ENCODE assay signal across 8 mouse cellular contexts in the genomic region with DNA sequence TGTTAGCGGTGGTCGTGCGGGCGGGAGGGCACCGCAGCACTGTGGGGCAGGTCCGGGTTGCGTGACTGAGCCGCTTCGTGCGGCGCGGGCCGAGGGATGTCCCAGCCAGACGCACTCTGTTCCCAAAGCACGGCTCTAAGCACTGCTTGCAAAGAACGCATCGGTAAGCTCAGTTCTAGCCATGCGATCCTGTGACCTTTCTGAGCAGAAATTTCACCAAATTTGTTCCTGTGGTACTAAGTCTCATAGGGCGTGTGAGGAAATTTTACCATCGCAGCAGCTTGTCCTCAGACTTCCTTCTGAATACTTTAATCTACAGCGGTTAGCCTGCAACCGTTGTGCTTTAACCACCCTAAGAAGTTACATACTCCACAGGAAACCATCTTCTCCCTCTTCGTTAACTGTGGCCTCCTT. TPM values are rescaled to one million over a fixed set of nuclear protein-coding genes. Genes with fewer than 3 reads are reported as not detected.
DNase-seq lines count a peak whose midpoint lies in the region; ATAC-seq and TF ChIP-seq lines count a peak whose summit lies in the region.

No protein-coding gene starts in this region.

- peak overlapping the region; percentile 97 for H3K4me3 ChIP-seq in heart, embryonic 11.5 days (ENCODE audit: low read depth, low read length)
- peak overlapping the region; percentile 99 for H3K4me3 ChIP-seq in ES-Bruce4 (ENCODE audit: low read depth, low read length)
- peak overlapping the region; percentile 86 for H3K4me3 ChIP-seq in forebrain, embryonic 10.5 days
- H3K4me3 ChIP-seq in liver, embryonic 12.5 days = peak overlapping the region; percentile 94
- H3K4me3 ChIP-seq in stomach, embryonic 14.5 days (ENCODE audit: low read depth, low read length) = peak overlapping the region; percentile 79

- no peaks in the 10 kb centered on the region for H3K27me3 ChIP-seq in heart, embryonic 11.5 days (ENCODE audit: control insufficient read depth, insufficient read depth, low read length)
- peaks cover 3% of the 10 kb centered on the region; the same call in 1 of the 2 replicates for H3K27me3 ChIP-seq in ES-Bruce4 (ENCODE audit: control insufficient read depth, insufficient read depth, low read length, poor library complexity, severe bottlenecking)
- peaks cover 14% of the 10 kb centered on the region for H3K27me3 ChIP-seq in forebrain, embryonic 10.5 days (ENCODE audit: poor library complexity, severe bottlenecking)
- H3K27me3 ChIP-seq in liver, embryonic 12.5 days (replicated peaks) = no peaks in the 10 kb centered on the region
- no peaks in the 10 kb centered on the region for H3K27me3 ChIP-seq in stomach, embryonic 14.5 days (ENCODE audit: control insufficient read depth, insufficient read depth, low read length)

- ATAC-seq in heart, embryonic 11.5 days (replicated peaks; ENCODE audit: insufficient number of reproducible peaks, low FRiP score, low TSS enrichment) = peak; percentile 55
- ATAC-seq in liver, embryonic 12.5 days = peak; percentile 54
- ATAC-seq in stomach, embryonic 14.5 days (ENCODE audit: insufficient number of reproducible peaks, insufficient read depth, low FRiP score, low read depth) = peak; percentile 66; the same call in 1 of the 2 replicates

- H3K9me3 ChIP-seq in heart, embryonic 11.5 days (replicated peaks; ENCODE audit: control insufficient read depth, low read length) = no peaks in the 10 kb centered on the region
- H3K9me3 ChIP-seq in ES-Bruce4 (replicated peaks; ENCODE audit: control insufficient read depth, insufficient read depth, low read length, poor library complexity, severe bottlenecking) = no peaks in the 10 kb centered on the region
- no peaks in the 10 kb centered on the region for H3K9me3 ChIP-seq in forebrain, embryonic 10.5 days
- H3K9me3 ChIP-seq in liver, embryonic 12.5 days (replicated peaks) = no peaks in the 10 kb centered on the region
- no peaks in the 10 kb centered on the region for H3K9me3 ChIP-seq in stomach, embryonic 14.5 days (ENCODE audit: control insufficient read depth, low read depth, low read length)

- H3K9ac ChIP-seq in heart, embryonic 11.5 days (ENCODE audit: low read depth, low read length) = peak overlapping the region; percentile 74
- H3K9ac ChIP-seq in ES-Bruce4 (ENCODE audit: low read depth, poor library complexity, severe bottlenecking) = peak overlapping the region; percentile 96
- peak overlapping the region; percentile 85 for H3K9ac ChIP-seq in liver, embryonic 12.5 days
- H3K9ac ChIP-seq in stomach, embryonic 14.5 days (replicated peaks; ENCODE audit: low read depth, low read length) = peak overlapping the region; percentile 71

- peaks cover 7% of the 10 kb centered on the region; the same call in 1 of the 2 replicates for H3K36me3 ChIP-seq in heart, embryonic 11.5 days (ENCODE audit: control insufficient read depth, insufficient read depth, low read length)
- H3K36me3 ChIP-seq in ES-Bruce4 (ENCODE audit: control insufficient read depth, insufficient read depth, low read length, poor library complexity, severe bottlenecking) = peaks cover 15% of the 10 kb centered on the region
- peaks cover 33% of the 10 kb centered on the region for H3K36me3 ChIP-seq in forebrain, embryonic 10.5 days (replicated peaks)
- peaks cover 34% of the 10 kb centered on the region for H3K36me3 ChIP-seq in liver, embryonic 12.5 days
- peaks cover 23% of the 10 kb centered on the region for H3K36me3 ChIP-seq in stomach, embryonic 14.5 days (ENCODE audit: control insufficient read depth, insufficient read depth, low read length)

- intact Hi-C loops in heart, postnatal 10 days (cut with DNase I) = loop anchor here (1.0 kb wide), 1 partner anchor 24 kb away; the partner anchor contains the start of gene Ndufv2

- no peaks in the 10 kb centered on the region for H3K4me1 ChIP-seq in heart, embryonic 11.5 days (ENCODE audit: control insufficient read depth, insufficient read depth, low read length)
- H3K4me1 ChIP-seq in ES-Bruce4 (ENCODE audit: control insufficient read depth, insufficient read depth, low read length) = no peaks in the 10 kb centered on the region
- H3K4me1 ChIP-seq in forebrain, embryonic 10.5 days = peaks cover 18% of the 10 kb centered on the region
- peaks cover 25% of the 10 kb centered on the region for H3K4me1 ChIP-seq in liver, embryonic 12.5 days
- H3K4me1 ChIP-seq in stomach, embryonic 14.5 days (ENCODE audit: control insufficient read depth, insufficient read depth, low read length) = 0 out of 2 replicates have a peak, but pooled peaks cover 5% of the 10 kb centered on the region

- no peak for TF ChIP-seq EP300 in ES-Bruce4 (IDR thresholded peaks at IDR 0.05; ENCODE audit: insufficient read depth, low read depth, low read length)

- TF ChIP-seq POLR2A in ES-Bruce4 (IDR thresholded peaks at IDR 0.05; ENCODE audit: insufficient read depth, low read length) = no peak

- H3K4me2 ChIP-seq in heart, embryonic 11.5 days = peak overlapping the region; percentile 90
- peak overlapping the region; percentile 99 for H3K4me2 ChIP-seq in liver, embryonic 12.5 days
- peak overlapping the region; percentile 71 for H3K4me2 ChIP-seq in stomach, embryonic 14.5 days (replicated peaks; ENCODE audit: low read depth, low read length)

- TF ChIP-seq CTCF in ES-Bruce4 (IDR thresholded peaks at IDR 0.05; ENCODE audit: low read depth, low read length) = no peak

- WGBS in heart, embryonic 11.5 days (ENCODE audit: insufficient replicate concordance) = under 1% methylated on average over 23 of the region's 23 CpGs
- 1% methylated on average over 23 of the region's 23 CpGs for WGBS in forebrain, embryonic 10.5 days
- WGBS in liver, embryonic 12.5 days (ENCODE audit: insufficient replicate concordance) = under 1% methylated on average over 23 of the region's 23 CpGs
- WGBS in stomach, embryonic 14.5 days = under 1% methylated on average over 23 of the region's 23 CpGs

- no peak for DNase-seq in heart, postnatal 10 days
- no peak for DNase-seq in forebrain, embryonic 10.5 days (ENCODE audit: extremely low spot score, low spot score)
- DNase-seq in adrenal gland, adult 2 months = no peak
- no peak for DNase-seq in urinary bladder, postnatal 36 days (ENCODE audit: low spot score in 2 of 2)

- peak overlapping the region; percentile 89 for H3K27ac ChIP-seq in heart, embryonic 11.5 days (ENCODE audit: low read depth, low read length)
- peak overlapping the region; percentile 63 for H3K27ac ChIP-seq in ES-Bruce4 (ENCODE audit: insufficient read depth, low read length)
- H3K27ac ChIP-seq in forebrain, embryonic 10.5 days = peak overlapping the region; percentile 90
- peak overlapping the region; percentile 97 for H3K27ac ChIP-seq in liver, embryonic 12.5 days
- H3K27ac ChIP-seq in stomach, embryonic 14.5 days (ENCODE audit: low read length) = peak overlapping the region; percentile 81; the same call in 1 of the 2 replicates

RNA-seq across cellular contexts. Expression of gene Ankrd12, which starts 0.6 kb away (rescaled TPM):
- polyA plus RNA-seq in heart, embryonic 11.5 days (2014; fragmentation: Nextera tagmentation; extraction: Ambion mirVana) = 17.3 and 17.7 TPM in 2 replicates
- 10 to 100 TPM; 16.6 to 18.6 TPM for total RNA-seq in heart, postnatal 10 days (2021)
- 19.5 and 21.8 TPM in 2 replicates for polyA plus RNA-seq in ES-Bruce4 (2011; ENCODE audit: insufficient read depth, insufficient read length, low read depth, missing spikeins)
- polyA plus RNA-seq in forebrain, embryonic 10.5 days (2016; fragmentation: Nextera tagmentation; extraction: Ambion mirVana) = 11.7 and 14.6 TPM in 2 replicates
- 8.6 and 8.8 TPM in 2 replicates for polyA plus RNA-seq in liver, embryonic 12.5 days (2016; fragmentation: Nextera tagmentation; extraction: Ambion mirVana)
- 32.8 and 33.5 TPM in 2 replicates for polyA plus RNA-seq in stomach, embryonic 14.5 days (2014; fragmentation: Nextera tagmentation; extraction: Ambion mirVana)
- total RNA-seq in adrenal gland, adult 2 months (2021) = 10 to 100 TPM; 24.1 to 30.1 TPM
- 1.1 and 2.3 TPM in 2 replicates for polyA plus RNA-seq in adrenal gland, adult 2 months (2012; rRNA removed)

RNA-seq across cellular contexts. Expression of gene Ndufv2, which starts 23.9 kb away (rescaled TPM):
- 530 and 551 TPM in 2 replicates for polyA plus RNA-seq in heart, embryonic 11.5 days (2014; fragmentation: Nextera tagmentation; extraction: Ambion mirVana)
- total RNA-seq in heart, postnatal 10 days (2021) = 1,000 to 10,000 TPM in 1 of 2 experiments, 100 to 1,000 TPM in 1; 990 to 1,025 TPM
- 211 and 233 TPM in 2 replicates for polyA plus RNA-seq in ES-Bruce4 (2011; ENCODE audit: insufficient read depth, insufficient read length, low read depth, missing spikeins)
- 325 and 337 TPM in 2 replicates for polyA plus RNA-seq in forebrain, embryonic 10.5 days (2016; fragmentation: Nextera tagmentation; extraction: Ambion mirVana)
- 234 and 239 TPM in 2 replicates for polyA plus RNA-seq in liver, embryonic 12.5 days (2016; fragmentation: Nextera tagmentation; extraction: Ambion mirVana)
- polyA plus RNA-seq in stomach, embryonic 14.5 days (2014; fragmentation: Nextera tagmentation; extraction: Ambion mirVana) = 343 and 364 TPM in 2 replicates
- 100 to 1,000 TPM; 422 to 433 TPM for total RNA-seq in adrenal gland, adult 2 months (2021)
- 27.6 and 29.0 TPM in 2 replicates for polyA plus RNA-seq in adrenal gland, adult 2 months (2012; rRNA removed)

RNA-seq across cellular contexts. Expression of gene Washc1, which starts 33.9 kb away (rescaled TPM):
- polyA plus RNA-seq in heart, embryonic 11.5 days (2014; fragmentation: Nextera tagmentation; extraction: Ambion mirVana) = 27.9 and 29.9 TPM in 2 replicates
- total RNA-seq in heart, postnatal 10 days (2021) = 10 to 100 TPM; 22.6 to 25.8 TPM
- polyA plus RNA-seq in ES-Bruce4 (2011; ENCODE audit: insufficient read depth, insufficient read length, low read depth, missing spikeins) = 23.5 and 26.9 TPM in 2 replicates
- 31.6 and 31.8 TPM in 2 replicates for polyA plus RNA-seq in forebrain, embryonic 10.5 days (2016; fragmentation: Nextera tagmentation; extraction: Ambion mirVana)
- polyA plus RNA-seq in liver, embryonic 12.5 days (2016; fragmentation: Nextera tagmentation; extraction: Ambion mirVana) = 23.0 and 23.9 TPM in 2 replicates
- polyA plus RNA-seq in stomach, embryonic 14.5 days (2014; fragmentation: Nextera tagmentation; extraction: Ambion mirVana) = 38.0 and 38.2 TPM in 2 replicates
- 10 to 100 TPM; 33.6 to 34.3 TPM for total RNA-seq in adrenal gland, adult 2 months (2021)
- 37.7 and 43.4 TPM in 2 replicates for polyA plus RNA-seq in adrenal gland, adult 2 months (2012; rRNA removed)

RNA-seq across cellular contexts. Expression of gene Ddx11, which starts 45.9 kb away (rescaled TPM):
- polyA plus RNA-seq in heart, embryonic 11.5 days (2014; fragmentation: Nextera tagmentation; extraction: Ambion mirVana) = 12.4 and 16.4 TPM in 2 replicates
- 1 to 10 TPM; 2.9 to 4.3 TPM for total RNA-seq in heart, postnatal 10 days (2021)
- 29.4 and 38.2 TPM in 2 replicates for polyA plus RNA-seq in ES-Bruce4 (2011; ENCODE audit: insufficient read depth, insufficient read length, low read depth, missing spikeins)
- 35.1 and 37.8 TPM in 2 replicates for polyA plus RNA-seq in forebrain, embryonic 10.5 days (2016; fragmentation: Nextera tagmentation; extraction: Ambion mirVana)
- polyA plus RNA-seq in liver, embryonic 12.5 days (2016; fragmentation: Nextera tagmentation; extraction: Ambion mirVana) = 15.5 and 16.1 TPM in 2 replicates
- 23.2 and 23.6 TPM in 2 replicates for polyA plus RNA-seq in stomach, embryonic 14.5 days (2014; fragmentation: Nextera tagmentation; extraction: Ambion mirVana)
- 1 to 10 TPM; 2.5 to 4.7 TPM for total RNA-seq in adrenal gland, adult 2 months (2021)
- 2.8 and 4.6 TPM in 2 replicates for polyA plus RNA-seq in adrenal gland, adult 2 months (2012; rRNA removed)
